8 mouse cellular contexts compared by ENCODE assay signal in genomic region chr17:83866582-83866981, GRCm38 (mm10). TPM values are rescaled to one million over a fixed set of nuclear protein-coding genes. Genes with fewer than 3 reads are reported as not detected.
DNase-seq lines count a peak whose midpoint lies in the region; ATAC-seq and TF ChIP-seq lines count a peak whose summit lies in the region.

No protein-coding gene starts in this region.

- no peak for ATAC-seq in forebrain, embryonic 11.5 days (replicated peaks; ENCODE audit: low FRiP score)
- ATAC-seq in forebrain, embryonic 15.5 days (replicated peaks), result no peak
- ATAC-seq in liver, embryonic 12.5 days, result no peak
- no peak for ATAC-seq in liver, postnatal 0 days
- no peak for ATAC-seq in activated CD4-positive, CD25-positive, alpha-beta regulatory T cell, adult 4 months

- no peaks in the 10 kb centered on the region for H3K36me3 ChIP-seq in forebrain, embryonic 11.5 days (ENCODE audit: control insufficient read depth, insufficient read depth, low read length)
- no peaks in the 10 kb centered on the region for H3K36me3 ChIP-seq in forebrain, embryonic 15.5 days
- no peaks in the 10 kb centered on the region for H3K36me3 ChIP-seq in liver, embryonic 12.5 days
- H3K36me3 ChIP-seq in liver, postnatal 0 days (replicated peaks; ENCODE audit: insufficient read depth, low read length), result no peaks in the 10 kb centered on the region

- H3K27me3 ChIP-seq in forebrain, embryonic 11.5 days (ENCODE audit: control insufficient read depth, insufficient read depth, low read length), result no peaks in the 10 kb centered on the region; the same call in 1 of the 2 replicates
- H3K27me3 ChIP-seq in forebrain, embryonic 15.5 days, result no peaks in the 10 kb centered on the region
- peaks cover 10% of the 10 kb centered on the region; the same call in 1 of the 2 replicates for H3K27me3 ChIP-seq in liver, embryonic 12.5 days (replicated peaks)
- 0 out of 2 replicates have a peak, but pooled peaks cover 3% of the 10 kb centered on the region for H3K27me3 ChIP-seq in liver, postnatal 0 days (ENCODE audit: insufficient read depth, low read length)

- H3K9ac ChIP-seq in forebrain, embryonic 11.5 days (ENCODE audit: low read length), result no peak overlapping the region
- no peak overlapping the region for H3K9ac ChIP-seq in forebrain, embryonic 15.5 days (replicated peaks)
- no peak overlapping the region for H3K9ac ChIP-seq in liver, embryonic 12.5 days
- H3K9ac ChIP-seq in liver, postnatal 0 days (replicated peaks), result no peak overlapping the region

- no peak overlapping the region for H3K4me2 ChIP-seq in forebrain, embryonic 11.5 days (ENCODE audit: low read depth, low read length, severe bottlenecking)
- H3K4me2 ChIP-seq in forebrain, embryonic 15.5 days (replicated peaks), result no peak overlapping the region
- no peak overlapping the region for H3K4me2 ChIP-seq in liver, embryonic 12.5 days
- H3K4me2 ChIP-seq in liver, postnatal 0 days (ENCODE audit: low read depth, low read length), result no peak overlapping the region

- no peaks in the 10 kb centered on the region for H3K9me3 ChIP-seq in forebrain, embryonic 11.5 days (ENCODE audit: control insufficient read depth, low read length)
- H3K9me3 ChIP-seq in forebrain, embryonic 15.5 days, result no peaks in the 10 kb centered on the region
- no peaks in the 10 kb centered on the region for H3K9me3 ChIP-seq in liver, embryonic 12.5 days (replicated peaks)
- H3K9me3 ChIP-seq in liver, postnatal 0 days (ENCODE audit: low read length), result no peaks in the 10 kb centered on the region

- WGBS in forebrain, embryonic 11.5 days, result 14% methylated on average over 10 of the region's 10 CpGs
- 12% methylated on average over 10 of the region's 10 CpGs for WGBS in forebrain, embryonic 15.5 days
- WGBS in liver, embryonic 12.5 days (ENCODE audit: insufficient replicate concordance), result 23% methylated on average over 10 of the region's 10 CpGs
- WGBS in liver, postnatal 0 days (ENCODE audit: insufficient replicate concordance), result 31% methylated on average over 10 of the region's 10 CpGs

- peak; percentile 69 for TF ChIP-seq CTCF in liver, postnatal 0 days (IDR thresholded peaks at IDR 0.05; ENCODE audit: low read depth)

- no peak for TF ChIP-seq EP300 in liver, postnatal 0 days (IDR thresholded peaks at IDR 0.05; ENCODE audit: low read depth)

- no peak overlapping the region for H3K4me3 ChIP-seq in forebrain, embryonic 11.5 days (ENCODE audit: low read depth, low read length)
- no peak overlapping the region for H3K4me3 ChIP-seq in forebrain, embryonic 15.5 days
- no peak overlapping the region for H3K4me3 ChIP-seq in liver, embryonic 12.5 days
- H3K4me3 ChIP-seq in liver, postnatal 0 days (ENCODE audit: low read depth, low read length), result no peak overlapping the region

- no peak overlapping the region for H3K27ac ChIP-seq in forebrain, embryonic 11.5 days (ENCODE audit: low read depth, low read length)
- H3K27ac ChIP-seq in forebrain, embryonic 15.5 days (replicated peaks), result no peak overlapping the region
- no peak overlapping the region for H3K27ac ChIP-seq in liver, embryonic 12.5 days
- H3K27ac ChIP-seq in liver, postnatal 0 days (ENCODE audit: low read depth), result no peak overlapping the region

- H3K4me1 ChIP-seq in forebrain, embryonic 11.5 days (replicated peaks; ENCODE audit: control insufficient read depth, insufficient read depth, low read length), result peaks cover 4% of the 10 kb centered on the region; the same call in 1 of the 2 replicates
- H3K4me1 ChIP-seq in forebrain, embryonic 15.5 days, result peaks cover 6% of the 10 kb centered on the region; the same call in 1 of the 2 replicates
- peaks cover 12% of the 10 kb centered on the region for H3K4me1 ChIP-seq in liver, embryonic 12.5 days
- peaks cover 9% of the 10 kb centered on the region for H3K4me1 ChIP-seq in liver, postnatal 0 days (ENCODE audit: insufficient read depth)

- DNase-seq in forebrain, embryonic 11.5 days (ENCODE audit: low spot score), result peak; percentile 81
- peak; percentile 36 for DNase-seq in liver
- peak; percentile 76 for DNase-seq in Muller cell, postnatal 12 days (ENCODE audit: inconsistent ontology term)
- DNase-seq in liver, postnatal 0 days, result peak; percentile 46
- no peak for DNase-seq in spleen, postnatal 4 days (ENCODE audit: low spot score in 2 of 2)

RNA-seq across cellular contexts. Expression of gene Haao, which starts 18.8 kb away (rescaled TPM):
- polyA plus RNA-seq in forebrain, embryonic 11.5 days (2014; fragmentation: Nextera tagmentation; extraction: Ambion mirVana), result not detected in 2 replicates
- polyA plus RNA-seq in forebrain, embryonic 15.5 days (2015; fragmentation: Nextera tagmentation; extraction: Ambion mirVana), result 0.13 TPM in 1 of 2 replicates, not detected in the other
- 7.1 and 7.7 TPM in 2 replicates for polyA plus RNA-seq in liver, embryonic 12.5 days (2016; fragmentation: Nextera tagmentation; extraction: Ambion mirVana)
- 93.3 and 104 TPM in 2 replicates for polyA plus RNA-seq in liver, postnatal 0 days (2015; fragmentation: Nextera tagmentation; extraction: Ambion mirVana)
- 1 to 10 TPM; 1.3 to 3.2 TPM for polyA plus RNA-seq in activated CD4-positive, CD25-positive, alpha-beta regulatory T cell, adult 4 months (2017; shearing (Covaris generic))

Comparison
In these comparisons a context has a peak if more than half of its experiments do, and no peak if none do; other contexts are left out.
1. RNA of gene Haao, which starts 18.8 kb away (polyA plus RNA-seq): 93.3 to 104 TPM in liver, postnatal 0 days; 7.1 to 7.7 TPM in liver, embryonic 12.5 days, 1.3 to 3.2 TPM in activated CD4-positive, CD25-positive, alpha-beta regulatory T cell, adult 4 months, not detected in forebrain, embryonic 11.5 days and 0.13 TPM in forebrain, embryonic 15.5 days; every median in the first group is over 10 times any median in the second.
2. DNase-seq: peak in forebrain, embryonic 11.5 days (single experiment), liver (single experiment), Muller cell, postnatal 12 days (single experiment) and liver, postnatal 0 days (single experiment); none in spleen, postnatal 4 days (0 of 2).